Mouse (Mus musculus): Measurements from ENCODE around the gene Naa20.

Naa20 gene

DNA sequence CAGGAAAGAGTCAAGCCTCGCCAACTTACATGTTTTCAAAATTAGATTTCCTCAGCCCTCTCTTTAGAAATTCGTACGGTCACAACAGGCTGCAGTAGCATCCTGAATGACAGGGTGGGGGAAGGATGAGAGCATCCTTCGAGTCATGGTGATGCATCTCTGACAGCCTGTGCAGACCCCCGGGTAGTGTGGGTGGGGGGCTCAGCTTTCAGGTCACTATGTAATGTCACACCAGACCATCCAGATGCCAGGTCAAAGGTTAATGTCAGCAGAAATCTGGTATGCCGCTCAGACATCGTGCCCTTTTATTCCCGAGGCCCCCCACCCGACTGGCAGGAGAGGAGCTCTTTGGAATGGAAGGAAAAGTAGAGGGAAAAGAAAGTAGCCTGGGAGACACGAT lies 48.3 kb downstream of the Naa20 start:
- DNase-seq (ENCODE audit: inconsistent ontology term): no peak

DNA sequence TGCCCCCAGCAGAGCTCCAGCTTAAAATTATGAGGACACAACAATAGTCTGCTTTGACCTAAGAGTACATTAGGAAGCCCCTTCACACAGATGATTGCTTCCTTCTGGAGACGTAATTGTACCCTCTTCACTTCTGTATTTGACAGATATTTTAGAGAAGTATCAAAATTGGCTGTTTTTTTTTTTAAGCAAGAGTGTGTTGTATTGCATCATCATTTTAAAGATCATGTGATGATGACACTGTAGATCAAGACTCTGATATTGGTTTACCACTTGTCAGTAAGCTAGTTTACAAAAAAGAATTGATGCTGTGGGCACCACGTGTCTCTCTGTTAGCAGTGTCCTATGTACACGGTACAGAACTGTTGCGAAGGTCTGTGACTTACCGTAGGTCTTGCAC lies 50.8 kb downstream of the Naa20 start:
- no peak for DNase-seq (ENCODE audit: inconsistent ontology term)

DNA sequence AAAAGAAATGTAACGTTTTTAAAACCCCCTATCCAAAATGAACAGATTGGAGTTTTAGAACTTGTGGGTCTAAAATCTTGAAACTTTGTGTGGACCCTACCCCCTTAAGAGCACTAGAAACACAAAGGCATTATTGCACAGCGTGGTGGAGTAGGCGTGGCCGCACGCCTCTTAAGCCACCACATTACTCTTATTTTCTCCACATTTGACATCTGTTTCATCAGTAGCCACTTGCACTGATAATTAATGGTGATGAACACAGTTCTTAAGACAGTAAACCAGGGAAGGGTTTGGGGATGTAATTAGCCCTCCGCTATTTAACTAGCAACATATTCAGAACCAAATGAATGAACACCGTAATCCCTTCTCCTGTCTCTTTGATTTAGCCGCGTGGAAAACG lies 53.9 kb downstream of the Naa20 start:
- DNase-seq (ENCODE audit: inconsistent ontology term): no peak

DNA sequence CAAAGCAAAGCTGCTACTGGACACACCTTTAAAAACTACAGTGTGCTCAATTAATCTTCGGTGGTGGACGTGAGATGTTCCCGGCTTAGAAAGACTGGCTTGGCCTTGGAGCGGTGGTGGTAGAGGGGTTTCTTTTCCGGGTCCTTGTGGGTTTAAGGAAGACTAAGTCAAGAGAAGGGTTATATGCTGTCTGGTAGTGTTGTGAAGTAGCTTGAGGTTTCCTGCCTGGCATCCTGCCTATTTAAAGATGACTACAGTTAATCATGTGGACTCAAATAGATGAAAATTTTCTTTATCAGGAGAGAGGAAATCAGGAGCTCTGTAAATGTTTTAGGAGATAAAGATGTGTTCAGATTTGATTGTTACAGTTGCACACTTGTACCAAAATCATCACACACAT lies 54.4 kb downstream of the Naa20 start:
- no peak for DNase-seq (ENCODE audit: inconsistent ontology term)

DNA sequence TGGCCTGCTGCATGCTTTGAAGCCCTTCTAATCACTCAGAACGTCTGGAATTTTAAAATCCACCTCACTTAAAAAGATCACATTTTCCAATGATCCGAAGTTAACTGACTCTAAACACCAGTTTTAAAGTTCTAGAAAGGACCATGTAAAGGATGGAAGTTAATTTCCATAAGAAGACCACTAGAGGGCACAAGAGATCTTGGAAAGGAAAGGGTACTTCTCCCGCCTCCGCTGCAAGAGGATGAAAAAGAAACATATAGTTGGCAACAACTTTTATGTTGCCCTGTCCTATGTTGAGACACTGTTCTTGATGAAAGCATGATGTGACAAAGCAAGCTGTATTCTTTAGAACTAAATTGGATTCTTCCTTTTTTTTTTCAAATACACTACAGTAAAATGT lies 55.6 kb downstream of the Naa20 start:
- DNase-seq (ENCODE audit: inconsistent ontology term): peak; percentile 42

DNA sequence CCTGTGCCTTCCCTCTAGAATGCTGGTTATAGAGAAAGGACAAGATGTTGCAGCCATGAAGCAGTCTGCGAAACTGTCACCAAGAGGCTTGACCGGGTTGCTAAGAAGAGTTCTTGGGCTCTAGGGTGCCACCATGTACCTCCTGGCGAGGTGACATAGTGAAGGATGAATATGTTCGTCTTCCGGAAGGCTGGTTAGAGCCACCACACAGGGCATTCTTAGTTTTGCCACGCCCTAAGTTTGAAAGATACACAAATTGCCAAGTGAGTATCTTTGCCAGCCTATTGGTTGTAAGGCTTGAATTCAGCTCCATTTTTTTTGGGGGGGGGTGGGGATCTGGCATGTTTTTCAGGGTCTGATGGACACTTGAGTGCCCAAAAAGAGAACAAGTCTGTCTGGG lies 56.2 kb downstream of the Naa20 start:
- no peak for DNase-seq (ENCODE audit: inconsistent ontology term)

DNA sequence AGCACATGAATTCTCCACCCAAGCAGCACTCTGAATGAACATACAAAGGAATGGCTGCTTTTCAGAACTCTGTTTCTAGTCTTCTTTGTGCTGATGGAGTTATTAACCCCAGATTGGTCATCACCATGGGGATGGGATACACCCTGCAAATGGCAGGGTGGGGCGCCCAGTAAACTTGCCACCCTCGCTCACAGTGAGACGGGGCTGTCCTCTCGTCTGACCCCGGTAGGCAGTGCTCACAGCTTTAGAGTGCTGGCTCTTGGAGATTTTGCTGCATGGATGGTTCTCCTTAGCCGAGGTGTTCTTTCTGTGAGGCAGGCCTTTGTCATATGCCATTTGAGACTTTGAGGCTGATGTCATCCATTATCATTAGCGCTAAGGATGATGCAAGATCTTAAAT lies 56.7 kb downstream of the Naa20 start:
- no peak for DNase-seq (ENCODE audit: inconsistent ontology term)

DNA sequence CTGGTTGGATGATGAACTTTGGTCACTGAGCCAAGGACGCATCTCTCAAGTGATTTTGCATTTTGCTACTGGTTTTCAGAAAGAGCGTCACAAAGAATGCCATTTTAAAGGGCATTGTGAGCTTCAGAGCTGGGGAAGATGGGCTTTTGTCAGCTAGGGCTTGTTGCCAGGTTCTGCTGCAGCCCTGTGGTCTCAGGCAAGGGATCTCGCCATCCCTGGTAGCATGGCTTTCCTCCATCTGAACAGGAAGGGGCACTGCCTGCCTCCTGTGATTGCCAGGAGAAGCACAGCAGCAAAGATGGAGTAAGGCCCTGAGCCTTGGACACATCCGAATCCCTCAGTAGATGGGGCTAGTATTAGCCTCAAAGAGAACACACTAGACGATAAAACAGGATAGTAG lies 60.0 kb downstream of the Naa20 start:
- DNase-seq (ENCODE audit: inconsistent ontology term): no peak

Data from Muller cell, postnatal 12 days (primary cell).